Mouse (Mus musculus) thymus, adult 2 months (tissue): Measurements from ENCODE around the gene Krt32.

ENCODE experiments used
- CTCF ChIP-seq: fragments of 200-500 bp; IDR thresholded peaks from 2 replicates; pipeline ENCODE4 v1.5.1; 2012; ENCODE audit warnings: mild to moderate bottlenecking, control low read depth, low read length, moderate library complexity, borderline replicate concordance; ENCODE audit not compliant: control insufficient read depth, poor library complexity, insufficient read depth; ENCODE audit errors: extremely low read depth
- POLR2A ChIP-seq: fragments of 200-500 bp; IDR thresholded peaks from 2 replicates; pipeline ENCODE4 v1.6.1; 2012; ENCODE audit warnings: mild to moderate bottlenecking, low read length, control low read depth, moderate library complexity; ENCODE audit not compliant: control insufficient read depth, poor library complexity, insufficient read depth; ENCODE audit errors: extremely low read depth

DNA sequence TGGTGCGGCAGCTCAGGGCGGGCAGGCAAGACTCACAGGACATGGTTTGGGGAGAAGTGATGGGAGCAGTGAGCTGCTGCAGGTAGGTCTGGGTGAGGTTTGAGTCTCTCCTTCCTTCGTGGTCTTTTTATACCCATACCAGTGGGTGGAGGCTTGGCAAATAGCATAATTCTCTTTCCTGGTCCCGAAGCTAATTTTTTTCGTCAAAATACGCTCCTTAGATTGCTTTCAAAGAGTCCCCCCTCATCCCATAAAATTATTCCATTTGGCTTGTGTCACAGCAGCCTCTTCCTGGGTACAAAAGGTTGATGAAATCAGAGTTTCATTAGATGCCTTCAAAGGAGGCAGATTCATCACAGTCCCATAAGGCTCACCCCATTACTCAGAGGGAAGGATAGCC, 46.6 kb downstream of the Krt32 start, which contains the start of gene Krt34:
- TF ChIP-seq POLR2A (no peak), CTCF (no peak)
